Mouse (Mus musculus) spleen, adult 18-20 months (tissue): ENCODE results near the gene Tex14.
"Not testable (repeated sequence)": the region's sequence is repeated elsewhere in the genome, so short reads cannot be mapped to it uniquely, and the experiment has no call there.

ENCODE experiments used
- DNase-seq, 2 experiments: peaks; one replicate each; pipeline ENCODE4 v3.0.0; 2022; ENCODE audit warnings: mixed read lengths in 2 of 2

The Tex14 gene

GRCm38 (mm10) chr11:87472058-87472457, 67.2 kb downstream of the Tex14 start:
- not testable (repeated sequence) for DNase-seq

- not testable (repeated sequence) for DNase-seq
These were observed 74.3 kb downstream of the Tex14 start for GRCm38 (mm10) chr11:87479172-87479571.

- DNase-seq, result no peak
These were observed 79.0 kb downstream of the Tex14 start for GRCm38 (mm10) chr11:87483796-87484326.

- no peak for DNase-seq
These were observed 84.1 kb downstream of the Tex14 start for GRCm38 (mm10) chr11:87488948-87489347.

GRCm38 (mm10) chr11:87504690-87505214, 99.9 kb downstream of the Tex14 start:
- no peak for DNase-seq

- no peak for DNase-seq
These were observed 101.6 kb downstream of the Tex14 start for GRCm38 (mm10) chr11:87506502-87506901.

GRCm38 (mm10) chr11:87507043-87507442, 102.2 kb downstream of the Tex14 start:
- no peak for DNase-seq

- no peak for DNase-seq
These were observed 114.4 kb downstream of the Tex14 start for GRCm38 (mm10) chr11:87519260-87519659.

- DNase-seq, result no peak
These were observed 118.6 kb downstream of the Tex14 start for GRCm38 (mm10) chr11:87523466-87523865.

GRCm38 (mm10) chr11:87523967-87524366, 119.1 kb downstream of the Tex14 start:
- DNase-seq, result no peak

- no peak for DNase-seq
These were observed 119.9 kb downstream of the Tex14 start for GRCm38 (mm10) chr11:87524780-87525179.

- no peak for DNase-seq
These were observed 122.5 kb downstream of the Tex14 start for GRCm38 (mm10) chr11:87527364-87527763.

- no peak for DNase-seq
These were observed 123.1 kb downstream of the Tex14 start for GRCm38 (mm10) chr11:87527990-87528389.

- no peak for DNase-seq
These were observed 126.8 kb downstream of the Tex14 start for GRCm38 (mm10) chr11:87531695-87532094.

GRCm38 (mm10) chr11:87542285-87542684, 137.4 kb downstream of the Tex14 start:
- no peak for DNase-seq

GRCm38 (mm10) chr11:87542906-87543305, 138.0 kb downstream of the Tex14 start:
- no peak for DNase-seq

GRCm38 (mm10) chr11:87553342-87553741, 148.5 kb downstream of the Tex14 start:
- no peak for DNase-seq

GRCm38 (mm10) chr11:87554386-87554785, 149.5 kb downstream of the Tex14 start:
- DNase-seq, result no peak

GRCm38 (mm10) chr11:87555106-87555703, 150.3 kb downstream of the Tex14 start:
- DNase-seq, result no peak

- no peak for DNase-seq
These were observed 156.3 kb downstream of the Tex14 start for GRCm38 (mm10) chr11:87561208-87561607.

- DNase-seq, result no peak
These were observed 161.6 kb downstream of the Tex14 start, which contains the start of gene Gm11492 for GRCm38 (mm10) chr11:87566501-87566900. Gene Gm11492 (plus strand): TSS chr11:87566653.

- no peak for DNase-seq
These were observed 163.5 kb downstream of the Tex14 start, which contains the start of gene Sept4 for GRCm38 (mm10) chr11:87568255-87568953. Gene Sept4 (plus strand): TSS chr11:87568903.

GRCm38 (mm10) chr11:87570743-87571142, 165.9 kb downstream of the Tex14 start:
- no peak for DNase-seq
